Mouse (Mus musculus) neural tube, embryonic 13.5 days (tissue): ENCODE results near the gene Steap4. TPM values are rescaled to one million over a fixed set of nuclear protein-coding genes. Genes with fewer than 3 reads are reported as not detected.

Experiments used
- ATAC-seq: fragments of 200-750 bp; cut with Nextera tagmentation; 2 replicates; pipeline ENCODE4 v1.8.0; 2017; ENCODE audit warnings: low read depth, mild to moderate bottlenecking, moderate TSS enrichment, moderate library complexity
- H3K27ac ChIP-seq: fragments of 300-500 bp; sonication (generic); replicated peaks from 2 replicates; pipeline ENCODE4 v1.5.1; 2015; ENCODE audit warnings: moderate library complexity, mild to moderate bottlenecking, inconsistent platforms
- H3K27me3 ChIP-seq: fragments of 300-500 bp; sonication (generic); 2 replicates; pipeline ENCODE4 v1.6.1; 2015; ENCODE audit warnings: mild to moderate bottlenecking, inconsistent platforms
- H3K36me3 ChIP-seq: fragments of 300-500 bp; sonication (generic); 2 replicates; pipeline ENCODE4 v1.6.1; 2015; ENCODE audit warnings: mild to moderate bottlenecking, inconsistent platforms
- H3K4me1 ChIP-seq: fragments of 300-500 bp; sonication (generic); replicated peaks from 2 replicates; pipeline ENCODE4 v1.6.1; 2015; ENCODE audit warnings: inconsistent platforms
- H3K4me2 ChIP-seq: fragments of 300-500 bp; sonication (generic); 2 replicates; pipeline ENCODE4 v1.6.1; 2015; ENCODE audit warnings: inconsistent platforms, mild to moderate bottlenecking, moderate library complexity
- H3K4me3 ChIP-seq: fragments of 300-500 bp; sonication (generic); 2 replicates; pipeline ENCODE4 v1.5.1; 2015; ENCODE audit warnings: mild to moderate bottlenecking, inconsistent platforms
- H3K9ac ChIP-seq: fragments of 300-500 bp; sonication (generic); 2 replicates; pipeline ENCODE4 v1.6.1; 2015; ENCODE audit warnings: moderate library complexity, mild to moderate bottlenecking, inconsistent platforms
- H3K9me3 ChIP-seq: fragments of 300-500 bp; sonication (generic); 2 replicates; pipeline ENCODE4 v1.6.1; 2016; ENCODE audit warnings: inconsistent platforms
- WGBS: fragments of 180-500 bp; shearing (Covaris S2); methylation state at CpG from one replicate; pipeline ENCODE4 v1.1.7; 2015; 5-methylcytosine and 5-hydroxymethylcytosine counted together
- polyA plus RNA-seq: library from polyadenylated mRNA; unstranded; fragments of >200 nt; fragmentation: Nextera tagmentation; extraction: Ambion mirVana; gene quantifications from 2 replicates; pipeline ENCODE4 v1.2.1, GENCODE M21; 2015

Steap4 gene
- polyA plus RNA-seq, 1 experiment from 2014 or later: 0.24 TPM

GRCm38 (mm10) chr5:7995288-7995897 is 35.1 kb downstream of the Steap4 start:
- Histone ChIP-seq H3K9me3 (no peaks in the 10 kb centered on the region), H3K36me3 (no peaks in the 10 kb centered on the region), H3K27ac (no peak overlapping the region), H3K4me3 (no peak overlapping the region), H3K9ac (no peak overlapping the region), H3K4me2 (no peak overlapping the region), H3K4me1 (no peaks in the 10 kb centered on the region; the same call in 1 of the 2 replicates), H3K27me3 (no peaks in the 10 kb centered on the region)
- WGBS: 98% methylated on average over 1 of the region's 1 CpGs
- ATAC-seq: no peak

DNA sequence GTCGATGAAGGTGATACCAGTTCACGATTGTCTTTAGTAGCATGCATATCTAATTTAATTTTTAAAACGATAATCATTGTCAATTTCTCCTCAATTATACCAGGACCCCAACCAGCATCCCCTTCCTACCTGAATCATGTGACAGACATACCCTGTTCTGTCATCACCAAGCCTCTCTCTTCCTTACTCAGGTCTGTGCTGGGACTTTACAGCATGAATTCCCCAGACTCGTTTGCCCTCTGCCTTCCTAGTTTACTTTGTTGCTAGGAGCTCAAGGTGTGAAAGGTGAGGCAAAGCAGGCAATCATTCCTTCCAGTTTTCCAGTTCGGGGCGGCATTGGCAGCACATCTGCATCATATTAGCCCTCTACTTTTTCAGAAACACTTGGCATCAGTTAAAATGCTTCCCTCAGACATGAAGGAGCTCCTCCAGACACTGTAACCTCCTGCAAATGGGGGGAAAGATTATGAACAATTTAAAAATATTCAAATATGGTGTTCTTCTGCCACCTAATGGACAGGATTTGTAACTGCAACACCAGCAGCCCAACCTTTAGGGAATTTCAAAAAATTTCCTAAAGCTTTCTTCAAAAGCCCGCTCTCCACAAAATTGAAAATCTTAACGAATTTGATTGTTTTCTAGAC is 36.3 kb downstream of the Steap4 start:
- no peak overlapping the region for H3K4me3 ChIP-seq
- no peak overlapping the region for H3K4me2 ChIP-seq
- no peak overlapping the region for H3K27ac ChIP-seq
- no peaks in the 10 kb centered on the region for H3K36me3 ChIP-seq
- H3K27me3 ChIP-seq: no peaks in the 10 kb centered on the region
- H3K4me1 ChIP-seq: no peaks in the 10 kb centered on the region; the same call in 1 of the 2 replicates
- H3K9me3 ChIP-seq: no peaks in the 10 kb centered on the region
- peak; percentile 74 for ATAC-seq
- 63% methylated on average over 8 of the region's 8 CpGs for WGBS
- H3K9ac ChIP-seq: no peak overlapping the region

DNA sequence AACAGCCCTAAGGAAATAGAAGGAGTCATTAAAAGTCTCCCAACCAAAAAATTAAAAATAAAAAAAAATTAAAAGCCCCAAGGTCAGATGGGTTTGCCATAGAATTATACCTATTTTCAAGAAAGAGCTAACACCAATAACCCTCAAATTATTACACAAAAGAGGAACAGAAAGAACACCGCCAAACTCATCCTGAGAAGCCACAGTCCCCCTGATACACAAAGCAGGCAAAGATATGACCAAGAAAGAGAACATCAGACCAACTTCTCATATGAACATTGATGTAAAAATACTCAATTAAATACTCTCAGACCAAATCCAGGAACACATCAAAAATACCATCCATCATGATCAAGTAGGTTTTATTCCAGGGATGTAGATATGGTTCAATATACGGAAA is 36.8 kb downstream of the Steap4 start:
- no peaks in the 10 kb centered on the region for H3K9me3 ChIP-seq
- H3K36me3 ChIP-seq: no peaks in the 10 kb centered on the region
- no peak overlapping the region for H3K4me3 ChIP-seq
- no peak for ATAC-seq
- H3K4me1 ChIP-seq: no peaks in the 10 kb centered on the region; the same call in 1 of the 2 replicates
- no peaks in the 10 kb centered on the region for H3K27me3 ChIP-seq
- no peak overlapping the region for H3K27ac ChIP-seq
- 94% methylated on average over 2 of the region's 2 CpGs for WGBS
- no peak overlapping the region for H3K4me2 ChIP-seq
- H3K9ac ChIP-seq: no peak overlapping the region

- Histone ChIP-seq H3K9me3 (no peaks in the 10 kb centered on the region), H3K4me1 (no peaks in the 10 kb centered on the region; the same call in 1 of the 2 replicates), H3K36me3 (no peaks in the 10 kb centered on the region), H3K4me3 (no peak overlapping the region), H3K4me2 (no peak overlapping the region), H3K27me3 (no peaks in the 10 kb centered on the region), H3K9ac (no peak overlapping the region), H3K27ac (no peak overlapping the region)
- ATAC-seq: no peak
- WGBS: 82% methylated on average over 10 of the region's 10 CpGs
Measured at GRCm38 (mm10) chr5:8000466-8000865, 40.2 kb downstream of the Steap4 start.

- Histone ChIP-seq H3K27ac (no peak overlapping the region), H3K4me1 (no peaks in the 10 kb centered on the region), H3K9ac (no peak overlapping the region), H3K27me3 (no peaks in the 10 kb centered on the region), H3K4me3 (no peak overlapping the region), H3K36me3 (no peaks in the 10 kb centered on the region), H3K4me2 (no peak overlapping the region), H3K9me3 (no peaks in the 10 kb centered on the region)
- no peak for ATAC-seq
Measured at GRCm38 (mm10) chr5:8002827-8003226, 42.6 kb downstream of the Steap4 start.

- H3K36me3 ChIP-seq: no peaks in the 10 kb centered on the region
- H3K27me3 ChIP-seq: no peaks in the 10 kb centered on the region
- no peak overlapping the region for H3K4me3 ChIP-seq
- H3K9ac ChIP-seq: no peak overlapping the region
- 80% methylated on average over 3 of the region's 3 CpGs for WGBS
- no peaks in the 10 kb centered on the region for H3K9me3 ChIP-seq
- H3K27ac ChIP-seq: no peak overlapping the region
- H3K4me2 ChIP-seq: no peak overlapping the region
- ATAC-seq: no peak
- no peaks in the 10 kb centered on the region for H3K4me1 ChIP-seq
Measured at GRCm38 (mm10) chr5:8013276-8013675, 53.0 kb downstream of the Steap4 start.

Other genes with a start within 250 kb of the Steap4 start
- 166 and 203 TPM in 2 replicates for gene Sri, start 85.6 kb downstream of the Steap4 start, polyA plus RNA-seq